Mouse (Mus musculus) c-Kit-positive CD71-positive TER-119-positive erythroid progenitor cells, embryonic 14.5 days (primary cell): ENCODE measurements around the gene Sp100.

Experiments used
- DNase-seq: peaks from one replicate; pipeline ENCODE4 v3.0.0-alpha.2; 2013; ENCODE audit warnings: low spot score

Sp100 gene

DNA sequence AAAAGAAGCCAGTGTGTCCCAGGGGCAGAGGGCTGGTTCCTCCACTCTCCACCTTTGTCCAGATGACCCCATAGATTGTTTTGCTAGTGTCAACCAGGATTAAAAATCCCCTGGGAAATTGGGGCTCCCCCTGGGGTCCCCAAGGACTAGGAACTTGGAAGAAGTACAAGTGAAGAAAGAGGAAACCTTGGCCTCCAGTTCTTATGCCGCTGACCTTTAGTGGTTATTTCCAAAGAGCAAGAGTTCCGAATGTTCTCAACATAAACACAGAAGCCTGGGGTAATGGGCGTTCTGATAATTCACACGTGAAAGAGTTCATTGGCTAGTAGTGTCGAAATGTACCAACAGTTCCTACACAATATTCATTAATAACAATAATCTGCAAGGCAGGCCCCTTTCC is 96.7 kb downstream of the Sp100 start:
- DNase-seq: no peak

DNA sequence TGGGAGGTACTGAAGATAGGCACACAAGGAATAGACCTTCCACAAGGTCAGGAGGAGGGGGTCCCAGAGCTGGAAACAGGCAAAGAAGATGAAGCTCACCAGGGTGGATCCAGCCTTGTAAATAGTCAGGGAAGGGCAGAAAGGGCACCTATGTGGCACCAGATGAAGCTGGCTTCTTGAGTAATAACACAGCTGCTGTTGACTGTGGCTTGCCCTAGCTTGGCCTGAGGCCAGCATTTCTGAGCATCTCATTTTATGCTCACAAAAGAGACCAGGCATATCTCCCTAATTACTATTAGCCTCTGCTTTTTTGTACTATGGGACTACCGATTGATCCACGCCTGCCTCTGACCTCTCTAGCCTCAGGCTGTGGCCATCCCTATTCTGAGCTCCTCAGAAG is 100.0 kb downstream of the Sp100 start:
- DNase-seq: no peak

DNA sequence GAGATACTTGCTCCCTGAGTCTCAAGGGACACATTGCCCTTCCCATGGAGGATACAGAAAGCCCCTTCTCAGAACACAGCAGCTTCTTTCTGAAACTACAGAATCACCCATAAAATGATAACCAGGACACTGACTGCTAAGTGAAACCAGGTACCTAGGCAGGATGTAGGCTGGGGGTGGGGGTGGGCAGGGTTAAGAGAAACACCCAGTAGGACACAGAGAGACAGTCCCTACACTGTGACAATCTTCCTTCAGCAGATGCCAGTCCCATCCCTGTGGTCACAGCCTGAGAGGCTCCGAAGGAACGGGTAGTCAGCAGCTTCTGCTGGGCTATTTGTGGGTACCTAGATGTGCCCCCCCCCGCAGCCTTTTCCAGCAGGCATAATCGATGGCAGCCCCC is 100.9 kb downstream of the Sp100 start:
- no peak for DNase-seq

DNA sequence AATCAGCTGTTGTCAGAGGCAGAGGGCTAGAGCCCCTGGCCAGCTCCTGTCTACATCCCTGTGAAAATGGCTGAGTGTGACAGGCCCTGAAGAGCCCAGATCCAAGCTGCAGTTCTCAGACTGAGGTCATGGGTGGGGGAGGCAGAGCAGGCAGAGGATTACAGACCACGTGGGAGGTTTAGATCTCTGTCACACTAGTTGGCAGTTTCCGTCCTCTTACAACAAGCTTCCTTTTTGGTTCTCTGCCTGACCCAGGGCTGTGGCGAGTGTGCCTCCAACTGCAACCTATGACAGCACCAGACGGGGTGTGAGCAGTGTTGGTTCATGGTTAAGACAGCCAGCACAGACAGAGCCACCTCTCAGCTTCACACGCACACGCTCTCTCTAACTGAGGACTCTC is 101.7 kb downstream of the Sp100 start:
- no peak for DNase-seq

DNA sequence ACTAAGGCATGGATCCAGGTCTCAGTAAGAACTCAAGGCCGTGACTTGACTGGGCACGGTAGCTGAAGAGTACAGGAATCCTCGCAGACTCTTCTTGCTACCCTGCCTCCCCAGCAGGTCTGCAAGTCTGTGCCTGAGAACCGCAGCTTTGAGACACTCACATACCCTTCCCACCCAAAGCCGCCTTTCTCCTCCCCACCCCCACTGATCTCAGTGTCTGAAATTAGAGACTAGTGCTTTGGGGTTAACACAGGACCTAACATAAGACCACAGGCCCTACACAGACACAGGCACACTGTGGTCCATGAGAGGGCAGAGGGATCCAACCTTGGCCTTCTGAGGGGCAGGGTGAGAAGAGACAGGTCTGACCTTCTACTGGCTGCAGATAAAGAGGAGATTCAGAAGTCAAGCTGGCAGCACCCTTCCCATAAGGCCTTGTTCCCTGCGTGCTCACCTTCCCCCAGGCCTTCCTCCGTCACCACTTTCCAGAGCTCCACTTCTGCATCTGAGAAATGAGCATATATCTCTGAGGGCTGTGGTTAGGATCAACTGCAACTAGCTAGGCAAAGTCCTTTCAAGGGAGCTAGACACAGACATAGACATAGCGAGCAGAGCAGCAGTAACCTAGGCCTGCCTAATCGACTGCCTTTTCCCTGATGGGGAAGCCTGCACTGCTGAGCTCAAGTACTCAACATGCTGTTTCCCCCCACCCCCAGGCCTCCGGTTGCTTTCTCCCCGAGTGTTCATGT is 102.3 kb downstream of the Sp100 start:
- no peak for DNase-seq

DNA sequence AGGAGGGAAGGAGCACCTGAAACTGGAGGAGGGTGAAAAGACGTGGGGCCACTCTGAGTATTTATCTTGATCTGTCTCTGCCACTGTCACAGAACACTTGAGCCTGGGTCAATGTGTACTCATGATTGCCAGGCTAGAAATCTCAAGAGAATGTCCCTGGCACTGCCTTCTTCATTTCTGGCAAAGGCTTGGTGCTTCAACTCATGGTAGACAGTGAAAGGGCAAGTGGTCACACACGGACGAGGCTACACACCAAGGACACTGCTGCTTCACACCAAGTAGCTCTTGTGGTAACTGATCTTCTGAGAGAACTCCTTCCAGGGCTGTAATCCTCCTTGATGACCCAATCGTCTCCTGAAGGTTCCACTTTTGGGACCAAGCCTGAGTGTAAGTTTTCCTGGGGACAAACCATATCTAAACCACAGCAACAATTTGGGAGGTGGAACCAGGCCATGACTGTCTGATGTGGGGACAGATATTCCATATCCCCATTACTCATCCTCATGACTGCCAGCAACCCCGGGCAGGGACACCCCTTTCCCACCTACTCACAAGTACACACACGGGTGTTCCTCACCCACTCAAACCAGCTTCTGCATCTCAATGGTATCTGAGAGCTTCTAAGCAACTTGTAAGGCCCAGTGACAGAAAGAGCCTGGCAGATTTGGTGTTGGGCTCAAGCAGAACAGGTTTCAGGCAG is 107.9 kb downstream of the Sp100 start:
- DNase-seq: no peak

DNA sequence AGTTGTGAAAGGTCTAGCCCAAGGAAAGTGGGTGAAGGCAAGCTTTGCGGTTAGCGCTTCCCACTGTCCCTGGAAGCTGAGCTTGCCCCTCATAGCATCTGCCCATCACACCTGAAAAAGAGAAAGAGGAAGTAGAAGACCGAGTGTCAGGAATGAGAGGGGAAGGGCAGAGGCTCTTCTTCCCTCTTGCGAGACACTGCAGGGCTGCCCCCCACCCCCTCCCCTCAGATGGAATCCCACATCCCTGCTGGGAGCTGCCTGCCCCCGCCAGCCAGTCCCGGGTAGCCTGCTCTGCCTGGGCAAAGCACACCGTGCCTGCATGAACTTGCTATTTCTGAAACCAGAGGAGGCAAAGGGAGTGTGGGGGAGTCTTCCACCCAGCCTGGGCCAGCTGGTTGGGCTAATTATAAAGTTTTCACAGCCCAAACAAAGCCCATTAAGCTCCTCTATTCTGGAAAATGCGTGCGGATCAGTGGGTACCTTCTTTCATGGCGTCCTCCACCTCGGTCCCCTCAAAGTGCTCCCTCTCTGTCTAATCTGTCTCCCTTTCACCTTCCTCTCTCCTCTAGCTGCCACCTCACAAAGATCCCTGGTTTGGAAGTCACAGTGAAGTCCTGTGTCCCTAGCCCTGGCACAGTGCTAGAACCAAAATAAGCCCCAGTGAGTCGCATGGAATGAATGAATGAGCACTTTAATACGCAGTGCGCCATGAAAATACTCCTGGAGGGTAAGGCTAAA is 108.6 kb downstream of the Sp100 start:
- DNase-seq: no peak

DNA sequence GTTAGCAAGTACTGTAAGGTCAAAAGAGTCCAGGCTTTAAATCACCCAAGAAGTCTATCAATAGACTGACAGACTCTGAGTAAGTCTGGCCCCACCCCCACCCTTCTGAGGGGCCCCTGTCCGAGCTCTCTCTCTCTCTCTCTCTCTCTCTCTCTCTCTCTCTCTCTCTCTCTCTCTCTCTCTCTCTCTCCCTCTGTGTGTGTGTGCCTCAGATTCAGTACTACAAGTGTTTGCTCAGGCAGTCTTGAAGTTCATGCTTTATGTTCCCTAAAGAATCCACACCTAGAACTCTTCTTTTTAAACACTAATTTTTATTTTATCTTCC is 109.1 kb downstream of the Sp100 start:
- no peak for DNase-seq
